Mouse (Mus musculus) adipocyte (in vitro differentiated cells): ENCODE data around the gene 4930562C15Rik.

Source experiments
- DNase-seq: peaks from one replicate; pipeline ENCODE4 v3.0.0-alpha.2; 2016; ENCODE audit warnings: low spot score

Gene 4930562C15Rik

DNA sequence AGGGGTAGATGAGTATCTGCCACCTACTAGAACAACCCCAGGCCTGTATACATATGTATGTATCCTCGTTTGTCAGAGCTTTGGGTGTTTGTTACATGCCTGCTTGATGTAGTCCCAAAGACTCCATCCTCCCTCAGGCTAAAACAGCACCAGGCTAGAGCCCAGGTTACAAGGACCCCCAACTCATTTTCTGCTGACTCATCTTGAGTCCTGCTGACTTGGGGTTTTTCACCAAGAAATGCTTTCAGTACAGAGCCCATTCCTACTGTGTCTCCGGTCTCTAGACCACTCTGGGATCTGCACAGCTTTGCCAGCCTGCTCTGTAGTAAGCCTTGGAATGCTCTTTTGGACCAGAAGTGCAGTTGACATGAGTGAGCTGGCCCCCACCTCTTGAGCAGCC lies 81.4 kb downstream of the 4930562C15Rik start:
- DNase-seq: no peak
